15 mouse cellular contexts compared by ENCODE assay signal in the genomic region with DNA sequence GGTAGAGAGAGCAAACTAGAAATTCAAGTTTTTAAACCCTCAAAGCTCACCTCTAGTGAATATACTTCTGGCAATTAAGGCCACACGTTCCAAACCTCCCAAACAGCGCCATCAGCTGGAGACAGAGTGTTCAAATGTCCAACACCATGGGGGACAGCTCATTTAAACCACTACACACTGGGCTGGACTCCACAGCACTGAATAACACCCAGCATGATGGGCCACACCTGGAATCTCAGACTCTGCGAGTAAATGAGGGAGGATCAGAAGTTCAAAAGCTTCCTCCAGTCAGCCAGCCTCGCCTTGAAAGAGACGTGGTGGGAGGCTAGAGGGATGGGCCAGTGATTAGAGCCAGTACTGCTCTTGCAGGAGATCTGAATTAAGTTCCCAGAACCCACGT. TPM values are rescaled to one million over a fixed set of nuclear protein-coding genes. Genes with fewer than 3 reads are reported as not detected.
DNase-seq lines count a peak whose midpoint lies in the region; ATAC-seq and TF ChIP-seq lines count a peak whose summit lies in the region.
"Had no signal": no experiment of that assay in that cellular context is flagged by ENCODE, and none has a peak within 500 bp of the region (broad histone marks: within the 10 kb centered on the region; RNA-seq: fewer than 3 reads in every experiment).

A gene (minus strand): TSS at position 126 of the 400 bp plus-strand sequence.

- TF ChIP-seq EP300 in heart, adult 2 months (IDR thresholded peaks at IDR 0.05; ENCODE audit: insufficient read depth, low read depth, low read length): no peak

- no peak for TF ChIP-seq CTCF in small intestine, adult 2 months (IDR thresholded peaks at IDR 0.05; ENCODE audit: extremely low read depth, insufficient read length, insufficient replicate concordance, low read depth, low read length)
- no peak for TF ChIP-seq CTCF in heart, adult 2 months (IDR thresholded peaks at IDR 0.05)

- DNase-seq in embryonic facial prominence, embryonic 14.5 days (ENCODE audit: low spot score): peak; percentile 16
- DNase-seq in embryonic facial prominence, embryonic 10.5 days (ENCODE audit: low spot score): no peak
- DNase-seq in testis, postnatal 10 days (ENCODE audit: low spot score): peak; percentile 46
- DNase-seq in testis, postnatal 14 days (ENCODE audit: low spot score): no peak
- no peak for DNase-seq in retina, embryonic 14.5 days (ENCODE audit: low spot score)
- DNase-seq in heart, adult 2 months: no peak
- DNase-seq: cerebellum, adult 8-10 months; liver, postnatal 0 days; thymus, postnatal 14 days had no signal

- WGBS in embryonic facial prominence, embryonic 14.5 days: 48% methylated on average over 6 of the region's 6 CpGs
- WGBS in embryonic facial prominence, embryonic 10.5 days: 65% methylated on average over 6 of the region's 6 CpGs
- WGBS in small intestine, adult 2 months: 34% methylated on average over 6 of the region's 6 CpGs
- 53% methylated on average over 6 of the region's 6 CpGs for WGBS in heart, adult 2 months

- no peak within 1 kb of the TSS for H3K4me2 ChIP-seq in embryonic facial prominence, embryonic 14.5 days (ENCODE audit: low read depth, low read length)
- H3K4me2 ChIP-seq: embryonic facial prominence, embryonic 12.5 days; hindbrain, embryonic 13.5 days had no signal

- H3K36me3 ChIP-seq in embryonic facial prominence, embryonic 14.5 days (ENCODE audit: control insufficient read depth, insufficient read depth, low read length): no peaks in the 10 kb centered on the region
- no peaks in the 10 kb centered on the region for H3K36me3 ChIP-seq in embryonic facial prominence, embryonic 10.5 days (replicated peaks)
- H3K36me3 ChIP-seq in small intestine, adult 2 months (ENCODE audit: control insufficient read depth, insufficient read depth, low read length): no peaks in the 10 kb centered on the region
- no peaks in the 10 kb centered on the region for H3K36me3 ChIP-seq in heart, adult 2 months (ENCODE audit: control insufficient read depth, insufficient read depth, low read length)
- H3K36me3 ChIP-seq: embryonic facial prominence, embryonic 12.5 days; hindbrain, embryonic 13.5 days had no signal

- peaks cover 5% of the 10 kb centered on the region; the same call in 1 of the 2 replicates for H3K4me1 ChIP-seq in embryonic facial prominence, embryonic 14.5 days (ENCODE audit: control insufficient read depth, insufficient read depth, low read length)
- peaks cover 17% of the 10 kb centered on the region for H3K4me1 ChIP-seq in embryonic facial prominence, embryonic 10.5 days
- peaks cover 3% of the 10 kb centered on the region; the same call in 1 of the 2 replicates for H3K4me1 ChIP-seq in small intestine, adult 2 months (ENCODE audit: control insufficient read depth, insufficient read depth, insufficient read length, low read length)
- H3K4me1 ChIP-seq in heart, adult 2 months (ENCODE audit: control insufficient read depth, insufficient read depth, low read length): peaks cover 1% of the 10 kb centered on the region; the same call in 1 of the 2 replicates

- H3K9me3 ChIP-seq in embryonic facial prominence, embryonic 14.5 days (ENCODE audit: control insufficient read depth, low read length): no peaks in the 10 kb centered on the region
- H3K9me3 ChIP-seq in embryonic facial prominence, embryonic 10.5 days: no peaks in the 10 kb centered on the region
- H3K9me3 ChIP-seq: embryonic facial prominence, embryonic 12.5 days; hindbrain, embryonic 13.5 days had no signal

- no peak within 1 kb of the TSS for H3K4me3 ChIP-seq in embryonic facial prominence, embryonic 14.5 days (ENCODE audit: low read depth, low read length)
- H3K4me3 ChIP-seq in embryonic facial prominence, embryonic 10.5 days: no peak within 1 kb of the TSS
- no peak within 1 kb of the TSS for H3K4me3 ChIP-seq in small intestine, adult 2 months (ENCODE audit: low read depth, low read length)
- no peak within 1 kb of the TSS for H3K4me3 ChIP-seq in heart, adult 2 months
- H3K4me3 ChIP-seq: embryonic facial prominence, embryonic 12.5 days; hindbrain, embryonic 13.5 days had no signal

- no peaks in the 10 kb centered on the region for H3K27me3 ChIP-seq in embryonic facial prominence, embryonic 14.5 days (replicated peaks; ENCODE audit: control insufficient read depth, insufficient read depth, low read length)
- H3K27me3 ChIP-seq in embryonic facial prominence, embryonic 10.5 days (replicated peaks; ENCODE audit: low read depth, poor library complexity, severe bottlenecking): no peaks in the 10 kb centered on the region
- no peaks in the 10 kb centered on the region for H3K27me3 ChIP-seq in small intestine, adult 2 months (ENCODE audit: control insufficient read depth, insufficient read depth, low read length)
- H3K27me3 ChIP-seq in heart, adult 2 months (ENCODE audit: control insufficient read depth, insufficient read depth, low read length): no peaks in the 10 kb centered on the region
- H3K27me3 ChIP-seq: embryonic facial prominence, embryonic 12.5 days; hindbrain, embryonic 13.5 days had no signal

- H3K9ac ChIP-seq in embryonic facial prominence, embryonic 14.5 days (ENCODE audit: low read depth, low read length): no peak within 1 kb of the TSS
- no peak within 1 kb of the TSS for H3K9ac ChIP-seq in heart, adult 2 months (ENCODE audit: low read depth, low read length)
- H3K9ac ChIP-seq: embryonic facial prominence, embryonic 12.5 days; hindbrain, embryonic 13.5 days; liver, postnatal 0 days had no signal

- no peak within 1 kb of the TSS for H3K27ac ChIP-seq in embryonic facial prominence, embryonic 14.5 days (replicated peaks; ENCODE audit: low read depth, low read length)
- no peak within 1 kb of the TSS for H3K27ac ChIP-seq in embryonic facial prominence, embryonic 10.5 days (replicated peaks)
- no peak within 1 kb of the TSS for H3K27ac ChIP-seq in small intestine, adult 2 months (ENCODE audit: insufficient read depth, low read depth, low read length)
- no peak within 1 kb of the TSS for H3K27ac ChIP-seq in heart, adult 2 months
- H3K27ac ChIP-seq: embryonic facial prominence, embryonic 12.5 days; hindbrain, embryonic 13.5 days had no signal

- TF ChIP-seq POLR2A in small intestine, adult 2 months (IDR thresholded peaks at IDR 0.05; ENCODE audit: low read depth, low read length): no peak
- TF ChIP-seq POLR2A in heart, adult 2 months (IDR thresholded peaks at IDR 0.05; ENCODE audit: insufficient read depth, low read depth, low read length): no peak

- intact Hi-C loops in heart, adult 2 months (cut with DNase I): no loop called here

- no peak for ATAC-seq in embryonic facial prominence, embryonic 14.5 days (ENCODE audit: low read depth)
- no peak for ATAC-seq in common myeloid progenitor, adult 5-6 weeks (replicated peaks; ENCODE audit: low read depth, poor library complexity, severe bottlenecking)
- ATAC-seq: forebrain, embryonic 16.5 days; liver, postnatal 0 days; midbrain, embryonic 16.5 days had no signal

- no peaks in the 10 kb centered on the region for H3K79me2 ChIP-seq in heart, adult 2 months (replicated peaks; ENCODE audit: control insufficient read depth, insufficient read depth, low read length)

RNA-seq across cellular contexts. Expression of the gene that starts here (rescaled TPM):
- 6.5 and 7.0 TPM in 2 replicates for polyA plus RNA-seq in embryonic facial prominence, embryonic 14.5 days (2014; fragmentation: Nextera tagmentation; extraction: Ambion mirVana)
- polyA plus RNA-seq in embryonic facial prominence, embryonic 10.5 days (2016; fragmentation: Nextera tagmentation; extraction: Ambion mirVana): 2.6 and 4.1 TPM in 2 replicates
- total RNA-seq in common myeloid progenitor, adult 5-6 weeks (2017): 8.0 and 70.9 TPM in 2 replicates
- 12.4 and 18.9 TPM in 2 replicates for polyA plus RNA-seq in small intestine, adult 2 months (2012; rRNA removed)
- total RNA-seq in heart, adult 2 months (2021): 1 to 10 TPM; 3.5 to 3.8 TPM
- 10.0 and 10.3 TPM in 2 replicates for polyA plus RNA-seq in heart, adult 2 months (2012; rRNA removed)

Comparison
In these comparisons a context has a peak if more than half of its experiments do, and no peak if none do; other contexts are left out.
1. DNase-seq: peak in embryonic facial prominence, embryonic 14.5 days (single experiment) and testis, postnatal 10 days (single experiment); none in embryonic facial prominence, embryonic 10.5 days (single experiment), testis, postnatal 14 days (single experiment), retina, embryonic 14.5 days (single experiment) and heart, adult 2 months (0 of 2).